Mouse (Mus musculus): Measurements from ENCODE around the gene Lilr4b.
"Not testable (repeated sequence)": the region's sequence is repeated elsewhere in the genome, so short reads cannot be mapped to it uniquely, and the experiment has no call there.

The Lilr4b gene

GRCm38 (mm10) chr10:51480397-51480796 is at the start of gene Lilr4b, which contains the start of gene Gm49339:
Gene Lilr4b, plus strand, starts transcription at chr10:51480632.
Gene Gm49339, plus strand, starts transcription at chr10:51480612.
- not testable (repeated sequence) for DNase-seq (ENCODE audit: low read depth)

DNA sequence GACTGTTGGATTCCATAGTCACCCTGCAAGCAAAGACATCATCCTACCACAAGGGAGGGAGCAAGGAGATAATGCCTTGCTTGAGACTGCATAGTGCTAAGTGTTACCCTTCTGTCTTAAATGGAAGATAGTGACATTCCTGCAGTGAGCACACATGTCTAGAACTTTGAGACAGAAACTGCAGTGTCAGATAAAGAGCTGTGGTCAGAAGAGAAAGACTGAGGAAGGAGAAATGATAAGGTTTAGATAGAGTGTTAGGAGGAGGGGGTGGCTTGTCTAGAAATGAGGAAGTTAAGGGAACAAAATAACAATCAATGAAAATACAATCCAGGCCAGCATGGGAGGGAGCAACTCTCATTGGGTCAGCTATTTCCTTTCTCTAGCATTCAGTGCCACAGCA is 47.5 kb upstream of the Lilr4b start:
- DNase-seq (ENCODE audit: low read depth) = no peak

DNA sequence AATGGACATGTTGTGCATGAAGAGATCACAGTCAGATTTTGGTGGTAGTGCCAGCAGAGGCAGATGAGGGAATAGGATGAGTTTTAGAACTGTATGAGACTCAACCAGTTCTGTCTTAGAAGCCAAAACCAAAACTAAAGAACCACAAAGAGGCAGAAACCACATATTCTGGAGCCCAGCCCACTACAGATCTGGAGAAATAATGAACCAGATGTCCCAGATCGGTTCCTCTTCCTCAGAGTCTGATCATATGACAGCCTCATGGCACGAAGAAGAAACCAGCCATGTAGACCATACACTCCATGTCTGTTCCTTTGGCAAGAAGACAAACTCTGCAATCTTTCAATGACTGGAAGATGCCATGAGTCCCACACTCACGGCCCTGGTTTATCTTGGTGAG is 44.7 kb upstream of the Lilr4b start:
- no peak for DNase-seq (ENCODE audit: low read depth)

DNA sequence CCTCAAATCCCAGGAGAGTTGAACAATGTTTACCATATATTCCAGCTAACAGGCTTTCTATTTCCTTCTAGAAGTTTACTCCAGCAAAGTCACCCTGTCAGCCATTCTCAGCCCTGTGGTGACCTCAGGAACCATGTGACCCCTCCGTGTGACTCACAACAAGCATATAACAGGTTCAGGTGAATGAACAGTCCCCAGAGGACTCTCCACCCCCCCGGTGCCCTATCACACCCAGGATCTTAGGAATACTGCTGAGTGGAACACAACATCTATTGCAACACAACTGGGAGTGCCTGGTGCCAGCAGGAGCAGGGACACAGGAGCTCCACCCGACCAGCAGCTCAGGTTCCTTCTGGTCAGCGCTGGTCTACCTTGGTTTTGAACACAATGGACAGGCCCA is 28.8 kb upstream of the Lilr4b start:
- no peak for DNase-seq (ENCODE audit: low read depth)

DNA sequence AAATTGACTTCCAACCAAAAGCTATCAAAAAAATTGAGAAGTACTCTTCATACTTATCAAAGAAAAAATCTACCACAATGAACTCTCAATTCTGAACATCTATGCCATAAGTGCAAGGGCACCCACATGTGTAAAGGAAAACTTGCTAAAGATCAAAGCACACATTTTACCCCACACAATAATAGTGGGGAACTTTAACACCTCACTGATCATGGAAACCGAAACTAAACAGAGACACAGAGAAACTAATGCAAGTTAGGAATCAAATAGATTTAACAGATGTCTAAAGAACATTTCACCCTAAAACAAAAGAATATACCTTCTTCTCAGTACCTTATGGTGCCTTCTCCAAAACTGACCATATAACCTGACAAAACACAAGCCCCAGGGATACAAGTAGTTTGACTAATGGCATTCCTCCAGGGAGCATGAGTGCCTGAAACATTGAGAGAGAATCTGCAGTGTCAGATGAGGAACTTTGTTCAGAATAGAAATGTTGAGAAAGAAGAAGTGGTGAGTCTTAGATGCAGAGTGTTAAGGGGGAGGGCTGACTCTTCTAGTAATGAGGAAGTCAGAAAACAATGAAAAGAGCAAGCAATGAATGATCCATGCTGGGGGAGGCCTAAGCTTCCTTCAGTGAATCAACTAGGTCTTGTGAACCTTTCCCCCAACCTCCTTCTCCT is 26.7 kb upstream of the Lilr4b start:
- DNase-seq (ENCODE audit: low read depth) = no peak

DNA sequence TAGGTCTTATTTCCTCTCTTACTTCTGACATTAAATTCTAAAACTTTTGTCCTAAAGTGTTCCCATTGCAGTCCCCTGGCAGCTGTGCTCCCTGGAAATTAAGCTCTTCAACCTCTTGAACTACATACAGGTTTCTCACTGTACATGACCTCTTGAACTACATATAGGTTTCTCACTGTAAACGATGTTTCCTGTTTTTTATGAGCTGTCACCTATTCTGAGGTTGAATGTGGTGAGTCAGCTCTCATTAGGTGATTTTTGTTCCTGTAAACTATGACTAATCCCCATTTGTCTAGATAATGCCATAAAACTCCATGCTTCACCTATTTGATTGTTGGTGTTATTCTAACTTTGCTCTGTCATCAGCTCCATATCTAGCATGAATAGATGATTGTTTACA is 26.1 kb upstream of the Lilr4b start:
- DNase-seq (ENCODE audit: low read depth) = no peak

DNA sequence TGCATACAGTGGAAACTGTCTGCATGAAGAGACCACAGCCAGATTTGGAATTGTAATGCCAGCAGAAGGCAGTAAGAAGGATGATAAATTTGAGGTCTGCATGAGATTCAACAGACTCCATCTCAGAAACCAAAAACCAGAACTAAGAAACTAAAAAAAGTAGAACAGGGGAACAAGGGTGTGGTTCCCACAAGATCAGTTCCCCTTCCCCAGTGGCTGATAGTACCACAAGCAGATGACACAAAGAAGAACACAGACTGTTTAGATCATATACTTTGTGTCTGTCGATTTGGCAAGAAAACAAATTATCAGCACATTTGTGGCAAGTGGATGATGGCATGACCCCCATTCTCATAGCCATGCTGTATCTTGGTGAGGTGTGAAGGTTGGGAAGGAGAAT is 24.7 kb upstream of the Lilr4b start:
- no peak for DNase-seq (ENCODE audit: low read depth)

GRCm38 (mm10) chr10:51456369-51456768 is 24.1 kb upstream of the Lilr4b start:
- no peak for DNase-seq (ENCODE audit: low read depth)

DNA sequence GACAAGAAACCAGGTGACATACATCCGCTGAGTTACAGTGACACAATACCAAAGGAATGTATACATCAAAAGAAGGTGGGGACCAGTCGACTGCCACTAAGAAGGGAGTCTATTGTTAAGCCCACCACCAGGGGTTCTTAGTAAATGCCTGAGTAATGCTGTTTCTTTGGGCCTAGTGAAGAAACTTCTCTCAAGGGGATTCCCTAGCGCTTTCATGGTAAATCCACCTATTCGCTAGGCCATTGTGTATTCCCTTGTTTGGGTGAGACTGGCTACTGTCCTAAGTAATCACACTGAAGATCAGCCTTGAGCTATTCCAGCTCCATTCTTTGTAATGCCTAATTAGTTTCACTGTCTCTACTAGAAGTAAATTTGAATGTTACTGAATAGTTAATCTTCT is 16.6 kb upstream of the Lilr4b start:
- DNase-seq (ENCODE audit: low read depth) = not testable (repeated sequence)

DNA sequence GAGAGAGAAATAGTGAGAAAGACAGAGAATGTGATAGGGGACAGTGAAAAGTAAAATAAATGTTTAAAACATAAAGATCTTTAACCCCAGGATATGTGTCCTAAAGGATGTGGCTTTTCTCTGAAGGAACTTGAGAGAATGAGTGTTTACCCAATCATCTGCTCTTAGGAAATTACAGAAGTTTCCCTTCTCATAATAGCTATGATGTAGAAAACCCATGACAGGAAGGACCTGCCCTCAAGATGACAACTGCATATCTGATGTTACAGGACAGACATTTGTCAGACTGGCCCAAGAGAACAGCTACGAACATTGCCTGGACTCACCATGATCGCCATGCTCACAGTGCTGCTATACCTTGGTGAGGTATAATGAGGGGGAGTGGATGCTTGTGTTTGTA is 10.3 kb downstream of the Lilr4b start, which contains the start of gene Lilrb4a:
TSS of gene Lilrb4a (plus strand) at position 266 of the 400 bp plus-strand sequence.
- DNase-seq (ENCODE audit: low read depth) = not testable (repeated sequence)

- DNase-seq (ENCODE audit: low read depth) = no peak
Observed at GRCm38 (mm10) chr10:51520021-51520420, 39.6 kb downstream of the Lilr4b start.

DNA sequence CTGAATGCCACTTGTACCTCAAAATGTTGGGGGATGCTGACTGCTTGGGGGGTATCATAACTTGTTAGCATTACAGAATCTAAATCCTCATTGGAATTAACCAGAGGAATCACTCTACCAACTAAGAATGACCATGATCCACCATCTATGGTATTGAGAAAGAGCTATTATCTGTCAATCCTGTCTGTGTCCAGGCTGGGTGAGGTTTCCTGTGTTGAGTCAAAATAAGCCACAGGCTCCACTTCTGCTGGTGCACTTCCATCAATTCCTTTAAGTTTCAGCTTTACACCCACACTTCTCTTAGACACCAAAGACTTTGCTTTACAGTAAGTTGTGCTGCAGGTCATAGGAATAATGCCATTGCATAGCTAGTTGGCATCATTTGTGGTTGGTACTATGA is 41.0 kb downstream of the Lilr4b start:
- DNase-seq (ENCODE audit: low read depth) = no peak

GRCm38 (mm10) chr10:51526090-51526489 is 45.7 kb downstream of the Lilr4b start:
- no peak for DNase-seq (ENCODE audit: low read depth)

- no peak for DNase-seq (ENCODE audit: low read depth)
Observed at GRCm38 (mm10) chr10:51526633-51527032, 46.2 kb downstream of the Lilr4b start.

DNA sequence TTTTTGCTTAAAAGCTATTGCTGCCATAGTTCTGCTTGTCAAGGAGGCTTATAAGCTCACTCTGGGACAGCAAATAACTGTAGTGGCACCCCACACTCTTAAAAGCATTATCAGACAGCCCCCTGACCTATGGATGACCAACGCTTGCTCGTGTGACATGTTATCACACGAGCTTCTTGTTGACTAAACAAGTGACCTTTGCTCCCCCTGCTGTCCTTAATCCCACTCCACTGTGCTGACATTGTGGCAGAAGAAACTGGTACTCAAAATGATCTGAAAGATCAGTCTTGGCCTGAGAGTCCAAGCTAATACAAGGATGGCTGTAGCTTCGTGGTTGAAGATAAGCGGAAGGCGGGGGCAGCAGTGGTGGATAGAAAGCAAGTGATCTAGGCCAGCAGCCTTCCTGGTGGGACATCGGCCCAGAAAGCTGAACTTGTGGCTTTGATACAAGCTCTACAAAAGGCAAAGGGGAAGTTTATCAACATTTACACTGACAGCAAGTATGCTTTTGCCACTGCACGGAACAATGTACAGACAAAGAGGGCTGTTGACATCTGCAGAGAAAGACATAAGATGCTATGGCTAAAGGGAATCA is 48.5 kb downstream of the Lilr4b start:
- no peak for DNase-seq (ENCODE audit: low read depth)

- DNase-seq (ENCODE audit: low read depth) = no peak
Observed at GRCm38 (mm10) chr10:51529497-51529896, 49.1 kb downstream of the Lilr4b start.

GRCm38 (mm10) chr10:51530813-51531212 is 50.4 kb downstream of the Lilr4b start:
- no peak for DNase-seq (ENCODE audit: low read depth)

Data from NIH3T3 (cell line).